Mouse (Mus musculus): Measurements from ENCODE around the gene Sohlh1. TPM values are rescaled to one million over a fixed set of nuclear protein-coding genes. Genes with fewer than 3 reads are reported as not detected.

Gene Sohlh1
- polyA plus RNA-seq (2015; fragmentation: Nextera tagmentation; extraction: Ambion mirVana) = 0.13 TPM in 1 of 2 replicates, not detected in the other

DNA sequence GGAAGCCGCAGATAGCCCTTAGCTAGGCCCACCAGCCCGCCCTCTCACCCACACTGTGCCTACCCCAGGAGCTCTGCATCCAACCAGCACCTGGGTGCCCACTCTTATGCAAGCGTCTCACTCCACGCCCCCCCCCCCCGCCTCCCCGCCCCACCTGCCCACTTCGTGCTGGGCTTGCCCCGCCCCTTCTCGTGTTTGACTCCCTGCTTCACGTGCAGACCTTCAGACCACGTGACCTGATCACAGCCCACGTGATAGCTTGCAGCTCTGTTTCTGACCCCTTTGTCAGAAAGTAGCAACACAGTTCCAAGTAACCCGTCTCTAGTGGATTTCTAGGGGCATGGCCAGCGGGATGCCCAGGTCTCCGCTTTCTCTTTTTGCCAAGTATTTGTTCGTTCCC, at the start of gene Sohlh1:
Gene Sohlh1, minus strand, starts transcription at position 23 of the 400 bp plus-strand sequence.
- no peak for ATAC-seq (ENCODE audit: insufficient read depth, low FRiP score)
- WGBS = 72% methylated on average over 15 of the region's 16 CpGs
- no peak within 1 kb of the TSS for H3K9ac ChIP-seq (ENCODE audit: low read length)

DNA sequence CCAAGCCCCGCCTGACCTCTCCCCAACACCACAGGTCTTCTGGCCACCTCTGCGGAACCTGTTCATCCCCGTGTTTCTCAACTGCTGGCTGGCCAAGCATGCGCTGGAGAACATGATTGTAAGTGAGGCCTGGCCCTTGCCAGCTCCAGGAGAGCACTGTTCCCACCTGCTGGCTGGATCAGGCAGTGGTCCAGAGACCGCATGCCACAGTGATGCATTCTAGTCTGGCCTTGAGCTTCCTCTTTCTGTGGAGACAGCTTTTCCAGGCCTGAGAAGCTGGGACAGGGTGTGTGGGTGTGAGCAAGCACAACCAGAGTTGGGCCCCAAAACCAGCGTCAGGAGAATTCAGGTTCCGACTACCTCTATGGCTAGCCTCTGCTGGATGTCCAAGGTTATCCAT, 45.4 kb upstream of the Sohlh1 start:
- no peaks in the 10 kb centered on the region for H3K36me3 ChIP-seq (ENCODE audit: control insufficient read depth, insufficient read depth, low read length)
- no peak overlapping the region for H3K9ac ChIP-seq (ENCODE audit: low read length)
- H3K27me3 ChIP-seq (ENCODE audit: control insufficient read depth, insufficient read depth, low read length) = no peaks in the 10 kb centered on the region
- no peaks in the 10 kb centered on the region for H3K9me3 ChIP-seq (replicated peaks; ENCODE audit: control insufficient read depth, low read length)
- H3K4me2 ChIP-seq (ENCODE audit: low read depth, low read length) = no peak overlapping the region
- no peaks in the 10 kb centered on the region for H3K4me1 ChIP-seq (ENCODE audit: control insufficient read depth, insufficient read depth, low read length)
- no peak for ATAC-seq (ENCODE audit: insufficient read depth, low FRiP score)
- H3K4me3 ChIP-seq (replicated peaks; ENCODE audit: low read length) = no peak overlapping the region
- 73% methylated on average over 7 of the region's 7 CpGs for WGBS
- no peak overlapping the region for H3K27ac ChIP-seq (ENCODE audit: low read length)

More for the DNA sequence above, at the start of gene Sohlh1:
- H3K4me3 ChIP-seq (replicated peaks; ENCODE audit: low read length) = no peak within 1 kb of the TSS
- no peak within 1 kb of the TSS for H3K4me2 ChIP-seq (ENCODE audit: low read depth, low read length)
- H3K4me1 ChIP-seq (ENCODE audit: control insufficient read depth, insufficient read depth, low read length) = no peaks in the 10 kb centered on the region
- H3K36me3 ChIP-seq (ENCODE audit: control insufficient read depth, insufficient read depth, low read length) = no peaks in the 10 kb centered on the region
- H3K27ac ChIP-seq (ENCODE audit: low read length) = no peak within 1 kb of the TSS
- H3K27me3 ChIP-seq (ENCODE audit: control insufficient read depth, insufficient read depth, low read length) = no peaks in the 10 kb centered on the region
- no peaks in the 10 kb centered on the region for H3K9me3 ChIP-seq (replicated peaks; ENCODE audit: control insufficient read depth, low read length)

DNA sequence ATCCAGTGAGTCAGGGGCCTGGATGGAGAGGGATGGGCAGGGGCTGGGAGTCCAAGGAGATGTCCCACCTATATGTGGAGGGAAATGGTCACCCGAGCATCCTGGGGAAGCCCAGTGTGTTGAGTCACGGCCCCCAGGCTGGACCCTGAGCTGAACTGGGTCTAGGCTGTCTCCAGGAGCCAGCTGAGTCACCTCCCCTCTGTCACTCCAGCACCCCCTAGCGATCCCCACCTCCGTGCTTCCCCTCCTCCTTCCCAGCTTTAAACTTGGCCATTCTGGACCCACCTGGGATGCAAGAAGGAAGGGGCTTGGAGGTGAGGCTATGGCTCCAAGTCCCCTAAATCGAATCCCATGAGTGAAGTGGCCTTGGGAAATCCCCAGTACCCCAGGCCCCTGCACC, 41.1 kb upstream of the Sohlh1 start:
- H3K4me2 ChIP-seq (ENCODE audit: low read depth, low read length) = no peak overlapping the region

DNA sequence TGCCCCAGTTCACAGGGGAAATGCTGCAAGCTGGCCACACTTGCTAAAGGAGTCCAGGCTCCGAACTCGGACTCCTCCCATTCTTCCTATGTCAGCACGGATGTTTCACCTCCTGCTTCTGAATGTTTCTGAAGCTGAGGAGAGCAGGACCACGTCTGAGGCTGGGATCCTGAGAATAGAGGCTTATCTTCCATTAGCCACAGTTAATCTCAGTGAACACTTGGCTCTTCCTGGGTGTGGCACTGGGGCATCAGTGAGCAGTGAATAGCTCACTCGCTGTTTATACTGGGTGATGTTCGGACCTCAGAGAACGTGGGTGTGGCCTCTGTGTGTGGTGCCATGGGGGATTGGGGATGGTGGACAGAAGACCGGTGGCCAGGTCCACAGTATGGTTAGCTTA, 40.2 kb upstream of the Sohlh1 start:
- 54% methylated on average over 8 of the region's 8 CpGs for WGBS

More for the DNA sequence above, 41.1 kb upstream of the Sohlh1 start:
- Histone ChIP-seq H3K27me3 (ENCODE audit: control insufficient read depth, insufficient read depth, low read length) (no peaks in the 10 kb centered on the region), H3K4me3 (replicated peaks; ENCODE audit: low read length) (no peak overlapping the region), H3K9me3 (replicated peaks; ENCODE audit: control insufficient read depth, low read length) (no peaks in the 10 kb centered on the region), H3K4me1 (ENCODE audit: control insufficient read depth, insufficient read depth, low read length) (no peaks in the 10 kb centered on the region), H3K9ac (ENCODE audit: low read length) (no peak overlapping the region), H3K36me3 (ENCODE audit: control insufficient read depth, insufficient read depth, low read length) (no peaks in the 10 kb centered on the region), H3K27ac (ENCODE audit: low read length) (no peak overlapping the region)
- WGBS = 56% methylated on average over 5 of the region's 5 CpGs
- no peak for ATAC-seq (ENCODE audit: insufficient read depth, low FRiP score)

DNA sequence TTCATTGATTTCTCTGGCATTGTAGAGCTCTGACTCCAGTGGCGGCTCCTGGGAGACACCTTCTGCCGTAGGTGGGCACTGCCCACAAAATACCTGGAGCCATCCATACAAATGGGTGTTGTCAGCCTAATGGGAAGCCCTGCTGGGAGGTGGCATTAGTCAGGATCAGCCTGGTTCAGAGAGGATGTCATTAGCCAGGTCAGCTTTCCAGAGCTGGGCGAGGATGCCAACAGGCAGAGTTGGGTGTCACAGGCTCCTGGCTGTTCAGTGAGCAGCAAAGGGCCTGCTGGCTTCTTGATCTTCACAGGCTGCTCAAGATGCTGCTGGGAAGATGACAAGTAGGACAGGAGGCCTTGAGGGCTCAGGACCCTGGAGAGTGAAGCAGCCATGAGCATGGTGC, 37.7 kb upstream of the Sohlh1 start:
- H3K27me3 ChIP-seq (ENCODE audit: control insufficient read depth, insufficient read depth, low read length) = no peaks in the 10 kb centered on the region
- H3K36me3 ChIP-seq (ENCODE audit: control insufficient read depth, insufficient read depth, low read length) = no peaks in the 10 kb centered on the region
- no peak for ATAC-seq (ENCODE audit: insufficient read depth, low FRiP score)
- H3K9me3 ChIP-seq (replicated peaks; ENCODE audit: control insufficient read depth, low read length) = no peaks in the 10 kb centered on the region
- 76% methylated on average over 3 of the region's 3 CpGs for WGBS
- no peak overlapping the region for H3K4me2 ChIP-seq (ENCODE audit: low read depth, low read length)
- no peaks in the 10 kb centered on the region for H3K4me1 ChIP-seq (ENCODE audit: control insufficient read depth, insufficient read depth, low read length)
- H3K9ac ChIP-seq (ENCODE audit: low read length) = no peak overlapping the region
- no peak overlapping the region for H3K4me3 ChIP-seq (replicated peaks; ENCODE audit: low read length)
- H3K27ac ChIP-seq (ENCODE audit: low read length) = no peak overlapping the region

More for the DNA sequence above, 40.2 kb upstream of the Sohlh1 start:
- H3K36me3 ChIP-seq (ENCODE audit: control insufficient read depth, insufficient read depth, low read length) = no peaks in the 10 kb centered on the region
- no peak overlapping the region for H3K27ac ChIP-seq (ENCODE audit: low read length)
- no peaks in the 10 kb centered on the region for H3K9me3 ChIP-seq (replicated peaks; ENCODE audit: control insufficient read depth, low read length)
- no peaks in the 10 kb centered on the region for H3K27me3 ChIP-seq (ENCODE audit: control insufficient read depth, insufficient read depth, low read length)
- ATAC-seq (ENCODE audit: insufficient read depth, low FRiP score) = no peak
- H3K4me2 ChIP-seq (ENCODE audit: low read depth, low read length) = no peak overlapping the region
- H3K4me1 ChIP-seq (ENCODE audit: control insufficient read depth, insufficient read depth, low read length) = no peaks in the 10 kb centered on the region
- H3K9ac ChIP-seq (ENCODE audit: low read length) = no peak overlapping the region
- H3K4me3 ChIP-seq (replicated peaks; ENCODE audit: low read length) = no peak overlapping the region

DNA sequence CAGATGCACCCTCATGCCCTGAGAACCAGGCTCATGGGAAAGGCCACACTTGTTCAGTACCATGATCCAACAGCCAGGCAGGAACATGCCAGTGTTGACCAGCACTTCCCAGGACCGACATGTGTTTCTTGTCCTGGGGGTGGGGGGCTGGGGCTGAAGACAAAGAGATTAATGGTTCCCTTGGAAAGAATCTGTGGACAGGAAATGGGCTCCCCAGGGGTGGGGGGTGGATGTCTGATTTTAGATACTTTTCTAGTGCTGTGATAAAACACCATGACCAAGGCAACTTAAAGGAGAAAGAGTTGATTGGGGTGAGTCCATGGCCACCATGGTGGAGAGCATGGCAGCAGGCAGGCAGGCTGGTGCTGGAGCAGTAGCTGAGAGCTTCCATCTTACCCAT, 35.2 kb upstream of the Sohlh1 start:
- H3K27me3 ChIP-seq (ENCODE audit: control insufficient read depth, insufficient read depth, low read length) = peaks cover 23% of the 10 kb centered on the region
- 32% methylated on average over 1 of the region's 1 CpGs for WGBS
- H3K9me3 ChIP-seq (replicated peaks; ENCODE audit: control insufficient read depth, low read length) = no peaks in the 10 kb centered on the region
- no peak overlapping the region for H3K4me3 ChIP-seq (replicated peaks; ENCODE audit: low read length)
- no peak overlapping the region for H3K27ac ChIP-seq (ENCODE audit: low read length)
- no peak overlapping the region for H3K4me2 ChIP-seq (ENCODE audit: low read depth, low read length)
- H3K36me3 ChIP-seq (ENCODE audit: control insufficient read depth, insufficient read depth, low read length) = no peaks in the 10 kb centered on the region
- H3K4me1 ChIP-seq (ENCODE audit: control insufficient read depth, insufficient read depth, low read length) = no peaks in the 10 kb centered on the region
- H3K9ac ChIP-seq (ENCODE audit: low read length) = no peak overlapping the region
- ATAC-seq (ENCODE audit: insufficient read depth, low FRiP score) = no peak

DNA sequence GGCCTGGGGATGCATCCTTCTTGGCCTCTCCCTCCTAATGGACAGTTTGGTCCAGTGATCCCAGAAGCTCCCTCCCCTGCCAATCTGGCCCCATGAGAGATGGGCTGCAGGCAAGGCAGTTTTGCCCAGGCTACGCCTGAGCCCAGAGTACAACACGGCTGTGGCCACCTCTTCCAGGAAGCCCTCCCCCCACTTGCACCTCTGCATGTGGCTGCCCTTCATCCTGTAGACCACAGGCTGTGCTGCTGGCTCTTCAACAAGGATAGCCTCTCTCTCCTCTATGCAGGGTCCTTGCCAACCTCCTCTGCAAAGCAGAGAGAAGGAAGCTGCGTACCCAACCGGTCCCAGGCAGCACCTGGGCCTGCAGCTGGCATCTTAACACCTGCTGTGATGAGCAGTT, 32.0 kb upstream of the Sohlh1 start:
- Histone ChIP-seq H3K4me2 (ENCODE audit: low read depth, low read length) (no peak overlapping the region), H3K36me3 (ENCODE audit: control insufficient read depth, insufficient read depth, low read length) (no peaks in the 10 kb centered on the region), H3K4me1 (ENCODE audit: control insufficient read depth, insufficient read depth, low read length) (no peaks in the 10 kb centered on the region), H3K9ac (ENCODE audit: low read length) (no peak overlapping the region), H3K27ac (ENCODE audit: low read length) (no peak overlapping the region), H3K4me3 (replicated peaks; ENCODE audit: low read length) (no peak overlapping the region), H3K27me3 (ENCODE audit: control insufficient read depth, insufficient read depth, low read length) (peaks cover 35% of the 10 kb centered on the region), H3K9me3 (replicated peaks; ENCODE audit: control insufficient read depth, low read length) (0 out of 2 replicates have a peak, but pooled peaks cover 4% of the 10 kb centered on the region)
- ATAC-seq (ENCODE audit: insufficient read depth, low FRiP score) = no peak
- 73% methylated on average over 4 of the region's 4 CpGs for WGBS

DNA sequence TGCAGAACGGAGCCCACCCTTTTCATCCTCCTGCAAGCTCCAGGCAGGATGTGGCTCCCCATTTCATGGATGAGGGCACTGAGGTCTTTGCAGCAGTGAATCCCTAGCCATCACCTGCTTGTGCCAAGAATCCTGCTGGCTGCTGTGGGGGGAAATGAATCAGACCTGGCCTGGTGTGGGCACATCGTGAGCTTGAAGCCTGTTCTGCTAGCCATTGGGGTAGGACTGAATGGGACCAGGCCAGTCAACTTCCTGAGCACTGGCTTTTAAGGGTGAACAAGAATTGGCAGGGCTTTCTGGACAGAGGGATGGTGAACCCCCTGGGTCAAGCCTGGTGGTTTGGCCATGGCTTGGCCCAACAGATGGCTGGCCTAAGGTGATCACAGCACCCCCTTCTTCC, 31.5 kb upstream of the Sohlh1 start:
- peaks cover 35% of the 10 kb centered on the region for H3K27me3 ChIP-seq (ENCODE audit: control insufficient read depth, insufficient read depth, low read length)
- 89% methylated on average over 2 of the region's 2 CpGs for WGBS
- H3K4me1 ChIP-seq (ENCODE audit: control insufficient read depth, insufficient read depth, low read length) = no peaks in the 10 kb centered on the region
- H3K36me3 ChIP-seq (ENCODE audit: control insufficient read depth, insufficient read depth, low read length) = no peaks in the 10 kb centered on the region
- ATAC-seq (ENCODE audit: insufficient read depth, low FRiP score) = no peak
- H3K4me2 ChIP-seq (ENCODE audit: low read depth, low read length) = no peak overlapping the region
- no peak overlapping the region for H3K9ac ChIP-seq (ENCODE audit: low read length)
- H3K9me3 ChIP-seq (replicated peaks; ENCODE audit: control insufficient read depth, low read length) = 0 out of 2 replicates have a peak, but pooled peaks cover 4% of the 10 kb centered on the region
- H3K27ac ChIP-seq (ENCODE audit: low read length) = no peak overlapping the region
- no peak overlapping the region for H3K4me3 ChIP-seq (replicated peaks; ENCODE audit: low read length)

DNA sequence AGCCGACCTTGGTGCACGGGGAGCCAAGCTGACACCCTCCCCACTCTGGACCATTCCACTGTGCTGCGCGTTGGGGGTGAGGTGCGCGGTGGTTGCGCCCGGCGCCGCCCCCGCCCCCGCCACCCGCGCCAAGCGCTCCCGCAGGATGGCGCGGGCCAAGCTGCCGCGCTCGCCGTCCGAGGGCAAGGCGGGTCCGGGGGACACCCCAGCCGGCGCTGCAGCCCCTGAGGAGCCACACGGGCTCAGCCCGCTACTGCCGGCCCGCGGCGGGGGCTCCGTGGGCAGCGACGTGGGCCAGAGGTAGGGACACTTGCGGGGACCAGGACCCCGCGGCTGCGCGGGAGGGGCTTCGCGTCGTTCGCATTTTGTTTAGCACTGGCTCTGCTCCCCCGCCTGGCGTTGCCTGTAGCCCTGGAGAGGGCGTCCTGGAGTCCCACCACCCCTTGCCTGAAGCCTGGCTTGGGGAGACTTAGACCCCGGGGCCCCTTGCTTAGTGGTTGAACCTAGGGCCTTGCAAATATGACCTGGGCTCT, 30.8 kb upstream of the Sohlh1 start:
- Histone ChIP-seq H3K4me2 (ENCODE audit: low read depth, low read length) (peak overlapping the region; percentile 53), H3K4me1 (ENCODE audit: control insufficient read depth, insufficient read depth, low read length) (no peaks in the 10 kb centered on the region), H3K36me3 (ENCODE audit: control insufficient read depth, insufficient read depth, low read length) (no peaks in the 10 kb centered on the region), H3K4me3 (replicated peaks; ENCODE audit: low read length) (peak overlapping the region; percentile 32), H3K27ac (ENCODE audit: low read length) (no peak overlapping the region), H3K27me3 (ENCODE audit: control insufficient read depth, insufficient read depth, low read length) (peaks cover 35% of the 10 kb centered on the region), H3K9me3 (replicated peaks; ENCODE audit: control insufficient read depth, low read length) (0 out of 2 replicates have a peak, but pooled peaks cover 4% of the 10 kb centered on the region), H3K9ac (ENCODE audit: low read length) (peak overlapping the region; percentile 56)
- 2% methylated on average over 40 of the region's 49 CpGs for WGBS
- ATAC-seq (ENCODE audit: insufficient read depth, low FRiP score) = no peak

Measured in stomach, embryonic 16.5 days (tissue).